Mouse (Mus musculus): ENCODE results near the gene Orc3. TPM values are rescaled to one million over a fixed set of nuclear protein-coding genes. Genes with fewer than 3 reads are reported as not detected.

The Orc3 gene
- 4.7 TPM in 2 replicates for polyA plus RNA-seq (2012)

DNA sequence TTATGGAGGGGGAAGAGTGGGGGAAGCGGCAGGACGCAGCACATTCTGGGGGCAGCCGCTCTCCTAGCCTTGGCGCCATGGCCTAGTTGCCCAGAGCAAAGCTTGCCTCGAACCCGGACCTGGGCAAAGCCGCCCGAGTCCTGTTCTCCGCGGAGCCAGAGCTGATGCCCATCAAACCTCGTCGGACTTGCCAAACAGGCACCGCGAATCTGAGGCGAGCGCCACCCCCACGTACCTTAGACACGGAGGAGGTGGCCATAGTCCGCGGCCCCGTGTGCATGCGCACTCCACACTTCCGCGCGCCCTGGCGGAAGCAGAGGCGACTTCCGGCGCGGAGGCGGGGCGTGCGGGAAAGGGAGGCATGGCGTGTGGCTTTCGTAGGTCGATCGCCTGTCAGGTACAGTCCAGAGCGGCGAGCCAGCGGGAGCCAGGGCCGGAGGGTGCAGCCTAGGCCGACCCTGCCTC, at the start of gene Orc3, which contains the start of gene Rars2:
Orc3 (minus strand) TSS at position 315 of the 465 bp plus-strand sequence.
Rars2 (plus strand) TSS at position 328 of the 465 bp plus-strand sequence.

DNA sequence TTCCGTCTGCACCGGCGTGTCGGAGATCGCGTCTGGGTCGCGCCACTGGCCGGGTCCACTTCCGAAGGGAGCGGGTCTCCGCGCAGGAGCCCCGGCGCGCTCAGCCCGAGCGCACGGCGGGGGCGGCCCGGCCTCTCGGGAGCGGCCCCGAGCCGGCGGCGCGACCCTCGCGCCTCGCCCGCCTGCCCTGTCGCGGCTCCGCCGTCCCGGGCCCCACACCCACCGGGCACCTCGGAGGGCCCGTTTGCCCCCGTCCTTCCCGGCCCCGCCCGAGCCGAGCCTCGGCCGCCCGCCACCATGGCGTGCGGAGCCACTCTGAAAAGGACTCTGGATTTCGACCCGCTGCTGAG, 64.0 kb downstream of the Orc3 start, which contains the start of gene Akirin2:
Akirin2 (plus strand) TSS at position 190 of the 350 bp plus-strand sequence.

Other genes with a start within 250 kb of the Orc3 start
- 55.9 and 56.0 TPM in 2 replicates for gene Akirin2, start 64.0 kb downstream of the Orc3 start, polyA plus RNA-seq (2012)
- gene Rars2, start within 50 bp of the Orc3 start, polyA plus RNA-seq (2012) = 2.7 and 6.2 TPM in 2 replicates
- 1.2 and 1.5 TPM in 2 replicates for gene Slc35a1, start 72.5 kb upstream of the Orc3 start, polyA plus RNA-seq (2012)
- not detected in 2 replicates for gene Cfap206, start 115.3 kb upstream of the Orc3 start, polyA plus RNA-seq (2012)
- gene Gm136, start 141.3 kb upstream of the Orc3 start, polyA plus RNA-seq (2012) = not detected in 2 replicates
- 7.5 and 8.0 TPM in 2 replicates for gene Smim8, start 163.5 kb upstream of the Orc3 start, polyA plus RNA-seq (2012)